Mouse (Mus musculus): Measurements from ENCODE around the gene 1700019N19Rik. TPM values are rescaled to one million over a fixed set of nuclear protein-coding genes. Genes with fewer than 3 reads are reported as not detected.

Gene 1700019N19Rik
- total and polyA plus RNA-seq, 2 experiments = not detected

DNA sequence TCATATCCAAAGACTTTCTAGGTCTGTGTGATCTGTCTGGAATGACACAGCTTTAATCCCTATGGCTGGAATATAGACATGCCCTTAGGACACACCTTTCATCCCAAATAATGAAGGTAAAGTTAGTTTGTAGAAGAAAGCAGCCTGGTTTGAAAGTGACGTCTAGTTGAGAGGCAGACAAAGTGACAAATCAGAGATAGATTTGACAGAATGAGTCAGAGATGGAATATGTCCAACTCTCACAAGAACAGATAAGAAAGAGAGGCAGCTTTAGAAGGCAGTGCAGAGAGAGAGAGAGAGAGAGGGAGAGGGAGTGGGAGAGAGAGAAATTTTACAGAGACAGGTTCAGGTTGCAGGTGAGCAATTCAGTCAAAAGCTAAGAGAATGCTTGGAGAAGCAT lies 30.1 kb upstream of the 1700019N19Rik start:
- Histone ChIP-seq H3K36me3 (ENCODE audit: control insufficient read depth, insufficient read depth, low read length) (no peaks in the 10 kb centered on the region), H3K4me3 (ENCODE audit: insufficient read depth, low read depth, low read length) (no peak overlapping the region), H3K4me1 (ENCODE audit: control insufficient read depth, insufficient read depth, low read length) (no peaks in the 10 kb centered on the region), H3K9ac (ENCODE audit: low read depth, low read length) (no peak overlapping the region), H3K79me2 (ENCODE audit: control insufficient read depth, insufficient read depth, low read length) (no peaks in the 10 kb centered on the region), H3K27ac (replicated peaks; ENCODE audit: insufficient read depth, low read depth, low read length) (no peak overlapping the region), H3K27me3 (ENCODE audit: control insufficient read depth, insufficient read depth, low read length) (no peaks in the 10 kb centered on the region)
- DNase-seq (ENCODE audit: extremely low read depth, low read depth, low spot score) = no peak
- TF ChIP-seq CTCF (IDR thresholded peaks at IDR 0.05; ENCODE audit: low read depth, low read length) (no peak), POLR2A (IDR thresholded peaks at IDR 0.05; ENCODE audit: extremely low read depth, insufficient read depth, low read length) (no peak)
- WGBS = 66% methylated on average over 1 of the region's 1 CpGs

DNA sequence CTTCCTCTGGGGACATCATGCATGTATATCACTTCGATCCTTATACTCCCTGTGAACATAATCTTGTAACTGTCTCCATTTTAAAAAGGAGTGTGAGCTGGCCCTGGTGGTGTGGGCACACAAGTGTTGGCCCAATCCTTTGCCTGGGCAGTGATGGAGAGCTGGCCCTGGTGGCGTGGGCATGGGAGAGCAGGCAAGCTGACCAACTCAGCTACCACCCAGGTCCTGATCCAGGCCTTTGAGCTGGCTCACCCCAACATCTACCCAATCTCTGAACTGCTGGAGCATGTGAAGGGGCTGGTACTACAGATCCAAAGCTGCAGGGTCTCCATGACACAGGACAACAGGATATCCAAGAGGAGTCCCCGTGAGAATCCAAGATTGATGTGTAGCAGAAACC lies 29.0 kb upstream of the 1700019N19Rik start:
- H3K9ac ChIP-seq (ENCODE audit: low read depth, low read length) = no peak overlapping the region
- H3K36me3 ChIP-seq (ENCODE audit: control insufficient read depth, insufficient read depth, low read length) = no peaks in the 10 kb centered on the region
- no peak for DNase-seq (ENCODE audit: extremely low read depth, low read depth, low spot score)
- H3K79me2 ChIP-seq (ENCODE audit: control insufficient read depth, insufficient read depth, low read length) = no peaks in the 10 kb centered on the region
- H3K4me1 ChIP-seq (ENCODE audit: control insufficient read depth, insufficient read depth, low read length) = no peaks in the 10 kb centered on the region
- no peak overlapping the region for H3K4me3 ChIP-seq (ENCODE audit: insufficient read depth, low read depth, low read length)
- TF ChIP-seq CTCF (IDR thresholded peaks at IDR 0.05; ENCODE audit: low read depth, low read length) (no peak), POLR2A (IDR thresholded peaks at IDR 0.05; ENCODE audit: extremely low read depth, insufficient read depth, low read length) (no peak)
- 94% methylated on average over 3 of the region's 3 CpGs for WGBS
- no peaks in the 10 kb centered on the region for H3K27me3 ChIP-seq (ENCODE audit: control insufficient read depth, insufficient read depth, low read length)
- H3K27ac ChIP-seq (replicated peaks; ENCODE audit: insufficient read depth, low read depth, low read length) = no peak overlapping the region

DNA sequence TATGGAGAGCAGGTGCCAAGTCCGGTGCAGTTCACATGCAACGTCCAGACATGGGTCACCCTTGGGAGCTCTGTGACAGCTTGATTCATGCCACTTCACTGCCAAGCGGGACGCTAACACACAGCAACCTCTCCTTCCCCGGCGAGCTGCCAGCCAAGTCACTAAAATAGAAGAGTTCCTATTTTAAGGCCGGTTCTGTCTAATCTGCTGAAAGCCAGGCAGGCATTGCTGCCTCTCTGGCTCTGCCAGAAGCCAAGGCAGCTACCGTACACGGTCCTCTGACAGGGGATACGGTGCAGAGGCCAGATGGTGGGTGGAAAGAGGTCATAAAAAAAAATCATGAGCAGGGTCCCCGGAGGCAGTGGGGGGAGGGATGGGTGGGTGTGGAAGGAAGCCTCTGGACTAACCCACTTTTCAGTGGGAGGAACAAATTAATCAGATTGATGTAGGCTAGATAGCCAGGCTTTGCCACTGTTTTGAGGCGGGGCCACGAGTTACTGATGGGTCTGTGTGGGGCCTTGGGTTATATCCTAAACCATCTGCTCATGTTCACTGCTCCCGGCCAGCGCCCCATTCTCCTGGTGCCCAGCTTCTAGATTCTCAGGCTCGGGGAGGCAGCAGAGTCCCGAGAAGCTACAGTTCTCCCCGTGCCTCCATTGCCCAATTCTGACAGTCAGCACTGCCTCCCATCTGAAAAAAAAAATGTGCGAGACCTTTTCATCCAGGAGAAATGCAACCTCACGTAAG lies 28.4 kb upstream of the 1700019N19Rik start:
- Histone ChIP-seq H3K27ac (replicated peaks; ENCODE audit: insufficient read depth, low read depth, low read length) (no peak overlapping the region), H3K36me3 (ENCODE audit: control insufficient read depth, insufficient read depth, low read length) (no peaks in the 10 kb centered on the region), H3K4me3 (ENCODE audit: insufficient read depth, low read depth, low read length) (no peak overlapping the region), H3K9ac (ENCODE audit: low read depth, low read length) (no peak overlapping the region), H3K79me2 (ENCODE audit: control insufficient read depth, insufficient read depth, low read length) (no peaks in the 10 kb centered on the region), H3K27me3 (ENCODE audit: control insufficient read depth, insufficient read depth, low read length) (no peaks in the 10 kb centered on the region), H3K4me1 (ENCODE audit: control insufficient read depth, insufficient read depth, low read length) (no peaks in the 10 kb centered on the region)
- TF ChIP-seq CTCF (IDR thresholded peaks at IDR 0.05; ENCODE audit: low read depth, low read length) (no peak), POLR2A (IDR thresholded peaks at IDR 0.05; ENCODE audit: extremely low read depth, insufficient read depth, low read length) (no peak)
- WGBS = 85% methylated on average over 20 of the region's 20 CpGs
- DNase-seq (ENCODE audit: extremely low read depth, low read depth, low spot score) = no peak

DNA sequence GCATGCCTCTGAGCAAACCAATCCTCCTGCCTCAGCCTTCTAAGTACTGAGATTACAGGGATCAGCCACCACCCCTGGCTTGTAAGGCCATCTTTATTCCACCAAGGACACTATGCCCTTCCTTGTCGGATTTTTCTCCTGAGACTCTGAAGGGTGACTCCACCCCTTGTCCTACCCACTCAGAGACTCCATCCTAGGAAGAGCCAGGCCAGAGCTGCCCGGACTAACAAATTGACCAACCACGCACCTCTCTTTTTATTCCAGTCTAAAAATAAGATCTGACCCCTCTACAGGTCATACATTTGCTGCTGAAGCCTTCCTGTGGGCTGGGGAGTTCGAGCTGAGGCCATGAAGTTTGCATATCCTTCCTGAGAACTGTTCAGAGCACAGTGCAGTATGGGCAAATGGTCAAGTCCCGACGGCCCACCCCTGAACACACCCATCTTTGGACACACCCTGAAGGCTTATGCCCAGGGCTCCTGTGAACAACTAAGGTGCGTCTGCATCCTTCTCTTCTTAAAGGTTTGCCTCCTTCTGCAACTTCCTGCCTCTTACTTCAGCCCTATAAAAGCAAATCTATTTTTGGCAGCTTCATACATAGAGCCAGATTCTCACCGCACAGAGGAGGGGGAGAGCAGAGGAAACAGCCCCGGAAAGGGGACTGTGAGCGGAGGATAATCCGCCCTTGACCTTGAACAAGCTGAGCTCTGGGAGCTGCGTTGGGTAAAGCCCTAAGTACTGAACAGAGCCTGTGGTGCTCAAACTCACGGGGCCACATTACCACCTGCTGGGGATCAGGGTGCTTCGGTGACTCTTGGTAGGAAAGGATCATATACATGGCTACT lies 24.5 kb upstream of the 1700019N19Rik start:
- Histone ChIP-seq H3K27ac (replicated peaks; ENCODE audit: insufficient read depth, low read depth, low read length) (no peak overlapping the region), H3K9ac (ENCODE audit: low read depth, low read length) (no peak overlapping the region), H3K4me1 (ENCODE audit: control insufficient read depth, insufficient read depth, low read length) (no peaks in the 10 kb centered on the region), H3K4me3 (ENCODE audit: insufficient read depth, low read depth, low read length) (no peak overlapping the region), H3K27me3 (ENCODE audit: control insufficient read depth, insufficient read depth, low read length) (no peaks in the 10 kb centered on the region), H3K79me2 (ENCODE audit: control insufficient read depth, insufficient read depth, low read length) (no peaks in the 10 kb centered on the region), H3K36me3 (ENCODE audit: control insufficient read depth, insufficient read depth, low read length) (no peaks in the 10 kb centered on the region)
- WGBS = 65% methylated on average over 14 of the region's 14 CpGs
- no peak for DNase-seq (ENCODE audit: extremely low read depth, low read depth, low spot score)
- TF ChIP-seq POLR2A (IDR thresholded peaks at IDR 0.05; ENCODE audit: extremely low read depth, insufficient read depth, low read length) = no peak

DNA sequence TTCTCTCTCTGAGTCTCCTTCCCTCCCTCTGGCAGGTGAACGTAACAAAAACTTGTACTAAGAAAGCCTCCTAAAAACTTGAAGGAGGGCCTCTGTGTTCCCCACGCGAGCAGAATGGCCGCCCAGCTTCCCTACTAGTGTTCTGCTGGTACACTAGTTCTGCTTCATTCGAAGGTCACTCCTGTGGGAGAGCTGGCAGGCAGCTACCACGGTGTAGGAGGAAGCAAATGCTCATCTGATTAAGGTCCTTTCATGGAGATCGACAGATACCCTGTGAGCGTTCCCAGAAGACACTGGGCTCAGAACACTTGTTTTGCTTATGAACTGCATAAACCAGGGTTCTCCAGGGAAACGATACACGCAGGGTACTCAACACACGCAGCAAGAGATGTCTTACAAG lies 23.1 kb upstream of the 1700019N19Rik start:
- TF ChIP-seq CTCF (IDR thresholded peaks at IDR 0.05; ENCODE audit: low read depth, low read length) (no peak), POLR2A (IDR thresholded peaks at IDR 0.05; ENCODE audit: extremely low read depth, insufficient read depth, low read length) (no peak)
- DNase-seq (ENCODE audit: extremely low read depth, low read depth, low spot score) = no peak
- Histone ChIP-seq H3K27me3 (ENCODE audit: control insufficient read depth, insufficient read depth, low read length) (no peaks in the 10 kb centered on the region), H3K79me2 (ENCODE audit: control insufficient read depth, insufficient read depth, low read length) (no peaks in the 10 kb centered on the region), H3K27ac (replicated peaks; ENCODE audit: insufficient read depth, low read depth, low read length) (no peak overlapping the region), H3K9ac (ENCODE audit: low read depth, low read length) (no peak overlapping the region), H3K4me3 (ENCODE audit: insufficient read depth, low read depth, low read length) (no peak overlapping the region), H3K36me3 (ENCODE audit: control insufficient read depth, insufficient read depth, low read length) (no peaks in the 10 kb centered on the region), H3K4me1 (ENCODE audit: control insufficient read depth, insufficient read depth, low read length) (no peaks in the 10 kb centered on the region)
- WGBS = 84% methylated on average over 11 of the region's 11 CpGs
